Mouse (Mus musculus): ENCODE measurements at regions not wholly inside any gene's neighbourhood (a gene's known extent, or its start where the extent isn't known, plus 50 kb on each side); places are given as distances from the start of the nearest gene placed in this dataset.
A peak's percentile ranks its signal among the peaks of the same experiment; 100 is the strongest.

- no peak for DNase-seq
Measured at GRCm38 (mm10) chr3:136442099-136442498, 116.2 kb upstream of the Bank1 start.

- DNase-seq = no peak
Measured at GRCm38 (mm10) chr3:136439907-136440645, 114.2 kb upstream of the Bank1 start.

- DNase-seq = no peak
Measured at GRCm38 (mm10) chr3:136439350-136439749, 113.5 kb upstream of the Bank1 start.

GRCm38 (mm10) chr3:136434407-136434806 is 108.5 kb upstream of the Bank1 start:
- no peak for DNase-seq

- no peak for DNase-seq
Measured at GRCm38 (mm10) chr3:136432072-136432471, 106.2 kb upstream of the Bank1 start.

GRCm38 (mm10) chr3:136427427-136427826 is 101.6 kb upstream of the Bank1 start:
- no peak for DNase-seq

GRCm38 (mm10) chr3:136426539-136427194 is 100.8 kb upstream of the Bank1 start:
- DNase-seq = no peak

GRCm38 (mm10) chr3:136421969-136422614 is 96.2 kb upstream of the Bank1 start:
- no peak for DNase-seq

- peak; percentile 29 for DNase-seq
Measured at GRCm38 (mm10) chr3:136405606-136406005, 79.7 kb upstream of the Bank1 start.

DNA sequence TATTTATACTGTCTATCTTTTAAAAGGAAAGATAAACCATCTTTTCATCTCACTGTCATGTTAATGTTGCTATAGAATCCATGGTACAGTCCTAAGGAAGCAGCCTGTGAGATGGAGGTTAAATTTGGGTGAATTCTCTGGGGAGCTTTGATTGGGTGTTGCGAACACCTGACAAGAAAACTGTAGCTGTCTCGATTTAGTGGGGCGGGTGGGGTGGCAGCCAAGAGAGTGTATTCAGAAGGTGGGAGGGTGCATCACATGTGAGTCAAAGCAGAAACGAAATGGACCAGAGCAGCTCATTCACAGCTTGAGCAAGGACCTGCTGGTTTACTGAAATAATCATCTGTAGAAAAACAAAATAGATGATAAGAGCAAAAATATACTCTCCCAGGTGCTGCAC is 57.4 kb upstream of the Bank1 start:
- DNase-seq = no peak

- peak; percentile 57 for DNase-seq
Measured at GRCm38 (mm10) chr3:136380644-136381043, 54.8 kb upstream of the Bank1 start.

- no peak for DNase-seq
Measured at GRCm38 (mm10) chr3:136379741-136380398, 54.0 kb upstream of the Bank1 start.

DNA sequence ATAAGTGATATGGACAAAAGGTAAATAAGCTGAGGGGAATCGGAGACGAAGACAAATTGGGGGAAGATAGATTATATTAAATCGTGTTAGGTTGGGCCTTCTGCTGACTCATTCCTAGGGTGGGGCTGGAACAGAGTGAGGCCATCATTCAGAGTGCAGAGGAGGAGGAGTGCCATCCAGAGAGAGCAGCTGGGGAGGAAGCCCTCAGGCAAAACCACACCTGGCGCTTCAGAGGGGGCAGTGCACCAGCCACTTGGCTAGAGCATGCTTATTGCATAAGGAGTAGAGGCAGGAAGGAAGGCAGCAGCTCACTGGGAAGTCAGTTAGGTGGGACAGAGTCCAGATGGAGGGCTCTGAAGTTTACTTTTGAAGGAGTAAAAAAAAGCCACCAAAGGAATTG is 51.0 kb upstream of the Bank1 start:
- no peak for DNase-seq

Measured in retina, postnatal 1 day (tissue).